Mouse (Mus musculus): Measurements from ENCODE around the gene Six2.

DNA sequence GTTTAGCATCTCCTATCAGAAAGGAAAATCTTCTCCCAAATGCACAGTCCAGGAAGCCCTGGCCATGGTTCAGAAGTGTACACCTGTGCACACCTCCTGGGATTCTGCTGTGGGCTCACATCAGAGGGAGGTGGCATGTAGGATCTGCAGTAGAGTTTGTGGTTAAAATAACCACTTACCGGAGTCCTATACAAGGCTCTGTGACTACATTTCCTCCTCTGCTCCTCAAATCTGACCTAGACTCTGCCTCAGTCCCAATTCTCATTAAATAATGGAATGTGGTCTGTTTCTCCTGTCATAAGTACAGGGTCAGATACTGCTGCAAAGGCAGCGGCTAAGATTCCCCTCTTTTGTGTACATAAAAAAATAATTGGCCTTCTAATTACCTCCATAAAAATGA lies 23.9 kb downstream of the Six2 start:
- TF ChIP-seq POLR2A (IDR thresholded peaks at IDR 0.05; ENCODE audit: control insufficient read depth, low read depth, low read length) (no peak), CTCF (IDR thresholded peaks at IDR 0.05; ENCODE audit: control insufficient read depth, insufficient read depth, insufficient replicate concordance, low read depth, low read length) (no peak)

Measured in testis, adult 2 months (tissue).